Mouse (Mus musculus) liver, embryonic 15.5 days (tissue): Measurements from ENCODE around the gene Ear1. TPM values are rescaled to one million over a fixed set of nuclear protein-coding genes. Genes with fewer than 3 reads are reported as not detected.
"Not testable (repeated sequence)": the region's sequence is repeated elsewhere in the genome, so short reads cannot be mapped to it uniquely, and the experiment has no call there.

Source experiments
- ATAC-seq: fragments of 200-750 bp; cut with Nextera tagmentation; 2 replicates; pipeline ENCODE4 v1.8.0; 2017; ENCODE audit warnings: moderate number of reproducible peaks, mild to moderate bottlenecking, moderate library complexity; ENCODE audit not compliant: insufficient read depth
- H3K27ac ChIP-seq: fragments of 300-500 bp; sonication (generic); replicated peaks from 2 replicates; pipeline ENCODE4 v1.5.1; 2015; ENCODE audit warnings: mild to moderate bottlenecking, inconsistent platforms
- H3K27me3 ChIP-seq: fragments of 300-500 bp; sonication (generic); 2 replicates; pipeline ENCODE4 v1.6.1; 2015; ENCODE audit warnings: mild to moderate bottlenecking, inconsistent platforms
- H3K36me3 ChIP-seq: fragments of 300-500 bp; sonication (generic); replicated peaks from 2 replicates; pipeline ENCODE4 v1.6.1; 2015; ENCODE audit warnings: moderate library complexity, mild to moderate bottlenecking, inconsistent platforms
- H3K4me1 ChIP-seq: fragments of 300-500 bp; sonication (generic); replicated peaks from 2 replicates; pipeline ENCODE4 v1.6.1; 2015; ENCODE audit warnings: inconsistent platforms
- H3K4me2 ChIP-seq: fragments of 300-500 bp; sonication (generic); 2 replicates; pipeline ENCODE4 v1.6.1; 2015; ENCODE audit warnings: moderate library complexity, mild to moderate bottlenecking, inconsistent platforms
- H3K4me3 ChIP-seq: fragments of 300-500 bp; sonication (generic); replicated peaks from 2 replicates; pipeline ENCODE4 v1.5.1; 2015; ENCODE audit warnings: mild to moderate bottlenecking, inconsistent platforms
- H3K9ac ChIP-seq: fragments of 300-500 bp; sonication (generic); 2 replicates; pipeline ENCODE4 v1.6.1; 2015; ENCODE audit warnings: moderate library complexity, mild to moderate bottlenecking, inconsistent platforms
- H3K9me3 ChIP-seq: fragments of 300-500 bp; sonication (generic); replicated peaks from 2 replicates; pipeline ENCODE4 v1.6.1; 2016; ENCODE audit warnings: inconsistent platforms
- WGBS: fragments of 180-500 bp; shearing (Covaris S2); methylation state at CpG from one replicate; pipeline ENCODE4 v1.1.7; 2015; ENCODE audit warnings: mixed read lengths; ENCODE audit not compliant: insufficient replicate concordance; 5-methylcytosine and 5-hydroxymethylcytosine counted together
- polyA plus RNA-seq: library from polyadenylated mRNA; unstranded; fragments of >200 nt; fragmentation: Nextera tagmentation; extraction: Ambion mirVana; gene quantifications from 2 replicates; pipeline ENCODE4 v1.2.1, GENCODE M21; 2015

The Ear1 gene
- polyA plus RNA-seq, 1 experiment from 2014 or later: 12.1 TPM

DNA sequence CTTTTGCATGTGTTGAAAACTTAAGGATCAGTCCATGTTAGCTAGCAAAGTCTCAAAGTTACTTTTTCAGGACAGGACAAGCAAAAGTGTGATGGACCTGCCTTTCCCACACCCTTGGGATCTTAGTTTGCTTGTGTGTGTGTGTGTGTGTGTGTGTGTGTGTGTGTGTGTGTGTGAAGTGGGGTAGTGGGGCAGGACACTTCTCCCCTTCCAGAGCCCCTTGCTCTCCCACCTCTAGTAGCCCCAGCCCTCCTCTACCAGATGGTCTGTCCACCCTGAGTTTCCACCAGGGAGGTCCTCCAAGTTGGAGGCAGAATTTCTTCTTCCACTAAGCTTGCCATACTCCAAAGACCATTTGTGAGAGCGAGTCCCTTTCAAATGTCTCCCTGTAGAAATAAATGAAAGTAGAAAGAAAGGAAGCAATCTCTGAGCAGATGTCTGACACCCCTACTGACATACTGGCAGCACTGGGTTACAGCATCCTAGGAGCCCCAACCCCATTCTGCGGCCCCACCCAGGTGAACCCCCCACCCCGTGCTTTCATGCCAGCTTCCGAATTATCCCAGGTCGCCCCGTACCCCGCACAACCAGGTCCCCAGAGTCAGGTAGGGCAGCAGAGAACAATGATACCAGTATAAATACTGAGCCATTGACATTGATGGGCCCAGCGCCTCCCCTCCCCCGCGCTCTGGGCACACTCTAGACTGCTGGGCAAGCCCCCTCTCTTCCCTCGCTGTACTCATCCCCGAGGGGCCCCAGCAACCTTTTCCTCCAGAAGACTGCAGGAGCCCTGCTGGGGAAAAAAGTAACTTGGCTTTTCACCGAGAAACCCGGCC lies 79.0 kb downstream of the Ear1 start:
- ATAC-seq: no peak
- Histone ChIP-seq H3K27me3 (0 out of 2 replicates have a peak, but pooled peaks cover 5% of the 10 kb centered on the region), H3K4me1 (no peaks in the 10 kb centered on the region), H3K9me3 (no peaks in the 10 kb centered on the region), H3K4me2 (peak overlapping the region; percentile 18), H3K36me3 (no peaks in the 10 kb centered on the region), H3K9ac (no peak overlapping the region), H3K4me3 (no peak overlapping the region), H3K27ac (no peak overlapping the region)
- WGBS: 22% methylated on average over 14 of the region's 14 CpGs

DNA sequence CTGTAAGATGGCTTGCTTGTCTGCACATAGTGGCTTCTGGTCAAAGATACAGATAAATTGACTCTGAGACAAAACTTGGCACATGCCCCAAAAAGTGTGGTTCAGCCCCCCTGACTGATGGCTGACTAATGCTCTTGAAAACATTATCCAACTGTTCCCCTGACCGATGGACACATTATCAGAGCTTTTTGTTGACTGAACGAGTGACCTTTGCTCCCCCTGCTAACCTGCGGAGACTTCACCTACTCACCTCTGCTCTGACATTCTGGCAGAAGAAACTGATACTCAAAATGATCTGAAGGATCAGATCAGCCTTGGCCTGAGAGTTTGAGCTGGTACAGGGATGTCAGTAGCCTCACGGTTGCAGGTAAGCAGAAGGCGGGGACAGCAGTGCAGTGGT lies 81.5 kb downstream of the Ear1 start:
- not testable (repeated sequence) for H3K9ac ChIP-seq, H3K9me3 ChIP-seq, H3K4me1 ChIP-seq, H3K27ac ChIP-seq, H3K27me3 ChIP-seq, ATAC-seq, H3K36me3 ChIP-seq, H3K4me3 ChIP-seq, H3K4me2 ChIP-seq
- WGBS: 47% methylated on average over 5 of the region's 5 CpGs

DNA sequence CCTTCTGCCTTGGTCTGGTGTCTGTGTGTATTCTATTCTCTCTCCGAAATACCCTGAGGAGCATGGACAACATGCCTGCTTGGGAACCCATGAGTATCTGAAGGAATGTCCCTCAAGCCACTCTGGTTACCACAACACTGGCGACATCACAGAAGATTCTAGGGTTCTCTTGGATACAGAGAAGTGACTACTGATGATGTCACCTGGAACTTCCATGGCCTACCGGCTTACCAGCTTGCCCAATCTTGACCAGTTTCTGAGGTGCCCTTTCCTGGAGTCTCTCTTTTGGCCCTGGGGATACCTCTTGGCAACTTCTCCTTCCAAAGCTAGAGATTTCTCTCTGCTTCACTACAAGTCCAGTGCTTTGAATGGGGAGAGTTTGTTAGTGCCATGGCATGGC lies 90.7 kb downstream of the Ear1 start, which contains the start of gene Gm8180:
Gene Gm8180, minus strand, starts transcription at position 101 of the 400 bp plus-strand sequence.
- WGBS: 63% methylated on average over 3 of the region's 3 CpGs
- not testable (repeated sequence) for H3K36me3 ChIP-seq, H3K27me3 ChIP-seq, H3K9ac ChIP-seq, H3K27ac ChIP-seq, H3K4me2 ChIP-seq, H3K4me3 ChIP-seq, ATAC-seq, H3K4me1 ChIP-seq, H3K9me3 ChIP-seq

Other genes starting within 250 kb of the Ear1 start
- not detected in 2 replicates for gene Gm8165, start 198.3 kb downstream of the Ear1 start, polyA plus RNA-seq
- gene Gm7324, start 177.7 kb downstream of the Ear1 start, polyA plus RNA-seq: 0.30 and 0.31 TPM in 2 replicates
- gene Gm16506, start 148.0 kb downstream of the Ear1 start, polyA plus RNA-seq: not detected in 2 replicates
- not detected in 2 replicates for gene Gm6526, start 127.7 kb downstream of the Ear1 start, polyA plus RNA-seq
- not detected in 2 replicates for gene Gm8180, start 90.8 kb downstream of the Ear1 start, polyA plus RNA-seq
- not detected in 2 replicates for gene Ear10, start 48.0 kb upstream of the Ear1 start, polyA plus RNA-seq
- 5.6 and 6.7 TPM in 2 replicates for gene Gm8113, start 49.9 kb upstream of the Ear1 start, polyA plus RNA-seq
- not detected in 2 replicates for gene Ang5, start 81.6 kb upstream of the Ear1 start, polyA plus RNA-seq
- not detected in 2 replicates for gene Ang6, start 126.8 kb upstream of the Ear1 start, polyA plus RNA-seq
- 14.2 and 20.2 TPM in 2 replicates for gene Ear2, start 227.1 kb upstream of the Ear1 start, polyA plus RNA-seq
- not detected in 2 replicates for gene Gm3327, start 248.3 kb upstream of the Ear1 start, polyA plus RNA-seq